Mouse (Mus musculus) CH12.LX (cell line): Measurements from ENCODE around the gene Wasf3. TPM values are rescaled to one million over a fixed set of nuclear protein-coding genes. Genes with fewer than 3 reads are reported as not detected.

Source experiments
- DNase-seq: peaks from one replicate; pipeline ENCODE4 v3.0.0-alpha.2; 2013; ENCODE audit errors: extremely low read depth
- H3K27ac ChIP-seq: 2 replicates; pipeline ENCODE4 v1.5.1; 2012; ENCODE audit warnings: low read depth, mild to moderate bottlenecking, control low read depth, moderate library complexity; ENCODE audit not compliant: insufficient read depth
- H3K27me3 ChIP-seq: replicated peaks from 2 replicates; pipeline ENCODE3; 2012; ENCODE audit warnings: inconsistent platforms
- H3K36me3 ChIP-seq, 2 experiments: replicated peaks in 1 of 2; 2 replicates each; pipeline versions ENCODE3 to v1.6.1; 2012; ENCODE audit warnings: inconsistent platforms in 1 of 2, low read length in 1 of 2, mild to moderate bottlenecking in 1 of 2, mixed read lengths in 1 of 2, moderate library complexity in 1 of 2; ENCODE audit not compliant: control insufficient read depth in 1 of 2, insufficient read depth in 1 of 2
- H3K4me1 ChIP-seq, 2 experiments: 2 replicates each; pipeline ENCODE4 v1.6.1; 2012; ENCODE audit warnings: inconsistent platforms in 1 of 2, moderate library complexity in 1 of 2; ENCODE audit not compliant: insufficient read depth in 2 of 2, control insufficient read depth in 1 of 2
- H3K4me2 ChIP-seq: 2 replicates; pipeline ENCODE4 v1.6.1; 2012; ENCODE audit warnings: low read depth, mild to moderate bottlenecking, control low read depth; ENCODE audit not compliant: poor library complexity, insufficient read depth, severe bottlenecking
- H3K4me3 ChIP-seq, 3 experiments: fragments of 150-350 bp in 1 of 3; sonication (generic) in 1 of 3; replicated peaks in 1 of 3; 2 replicates each; pipeline versions ENCODE3 to v1.5.1; 2011 to 2012; ENCODE audit warnings: low read depth in 2 of 3, low read length in 2 of 3, mild to moderate bottlenecking in 2 of 3, moderate library complexity in 2 of 3, control low read depth in 1 of 3, improper control_type of control experiment in 1 of 3, inconsistent platforms in 1 of 3, mixed read lengths in 1 of 3; ENCODE audit not compliant: poor library complexity in 1 of 3
- H3K79me2 ChIP-seq: replicated peaks from 2 replicates; pipeline ENCODE4 v1.6.1; 2012; ENCODE audit warnings: mild to moderate bottlenecking, moderate library complexity; ENCODE audit not compliant: control insufficient read depth, poor library complexity, insufficient read depth, severe bottlenecking; ENCODE audit errors: extremely low read depth
- H3K9ac ChIP-seq: 2 replicates; pipeline ENCODE4 v1.6.1; 2012; ENCODE audit warnings: low read depth, mild to moderate bottlenecking, control low read depth, moderate library complexity; ENCODE audit not compliant: insufficient read depth
- H3K9me3 ChIP-seq: replicated peaks from 2 replicates; pipeline ENCODE3; 2012; ENCODE audit warnings: low read length, inconsistent platforms, mixed read lengths
- CTCF ChIP-seq, 2 experiments: IDR thresholded peaks in 1 of 2; conservative IDR thresholded peaks in 1 of 2; 2 replicates each; pipeline ENCODE4 v1.5.1; 2011 to 2012; ENCODE audit warnings: low read depth in 2 of 2, low read length in 2 of 2, improper control_type of control experiment in 1 of 2, inconsistent platforms in 1 of 2, mild to moderate bottlenecking in 1 of 2, moderate library complexity in 1 of 2
- E2F4 ChIP-seq: IDR thresholded peaks from 2 replicates; pipeline ENCODE4 v1.6.1; 2011; ENCODE audit warnings: low read depth, low read length, improper control_type of control experiment; ENCODE audit not compliant: insufficient replicate concordance
- ELF1 ChIP-seq: IDR thresholded peaks from 2 replicates; pipeline ENCODE4 v1.6.1; 2014; ENCODE audit warnings: low read depth, mild to moderate bottlenecking, inconsistent platforms, low read length, improper control_type of control experiment
- ETS1 ChIP-seq: conservative IDR thresholded peaks from 2 replicates; pipeline ENCODE4 v1.6.1; 2012; ENCODE audit warnings: low read depth, mild to moderate bottlenecking, inconsistent platforms, low read length, improper control_type of control experiment, moderate library complexity
- IRF4 ChIP-seq: IDR thresholded peaks from 2 replicates; pipeline ENCODE4 v1.6.1; 2014; ENCODE audit warnings: low read depth, mild to moderate bottlenecking, inconsistent platforms, low read length, improper control_type of control experiment
- JUN ChIP-seq: IDR thresholded peaks from 2 replicates; pipeline ENCODE4 v1.6.1; 2011; ENCODE audit warnings: low read depth, mild to moderate bottlenecking, low read length, improper control_type of control experiment, moderate library complexity; ENCODE audit not compliant: insufficient read depth
- JUND ChIP-seq: conservative IDR thresholded peaks from 2 replicates; pipeline ENCODE4 v1.6.1; 2011; ENCODE audit warnings: low read depth, low read length, improper control_type of control experiment
- MAZ ChIP-seq: IDR thresholded peaks from 2 replicates; pipeline ENCODE4 v1.6.1; 2012; ENCODE audit warnings: low read depth, mild to moderate bottlenecking, inconsistent platforms, low read length, improper control_type of control experiment, moderate library complexity
- MEF2A ChIP-seq: IDR thresholded peaks from 2 replicates; pipeline ENCODE4 v1.6.1; 2014; ENCODE audit warnings: low read depth, mild to moderate bottlenecking, inconsistent platforms, low read length, improper control_type of control experiment, borderline replicate concordance
- MXI1 ChIP-seq: IDR thresholded peaks from 2 replicates; pipeline ENCODE4 v1.6.1; 2011; ENCODE audit warnings: mild to moderate bottlenecking, low read depth, low read length, improper control_type of control experiment
- NRF1 ChIP-seq: IDR thresholded peaks from 2 replicates; pipeline ENCODE4 v1.6.1; 2014; ENCODE audit warnings: low read depth, mild to moderate bottlenecking, inconsistent platforms, low read length, improper control_type of control experiment, moderate library complexity
- PAX5 ChIP-seq: IDR thresholded peaks from 2 replicates; pipeline ENCODE4 v1.6.1; 2012; ENCODE audit warnings: low read length, inconsistent platforms, mixed read lengths
- RCOR1 ChIP-seq: conservative IDR thresholded peaks from 2 replicates; pipeline ENCODE4 v1.6.1; 2012; ENCODE audit warnings: low read depth, mild to moderate bottlenecking, inconsistent platforms, low read length, improper control_type of control experiment
- SMC3 ChIP-seq: IDR thresholded peaks from 2 replicates; pipeline ENCODE4 v1.6.1; 2011; ENCODE audit warnings: low read depth, low read length, improper control_type of control experiment
- UBTF ChIP-seq: IDR thresholded peaks from 2 replicates; pipeline ENCODE4 v1.6.1; 2012; ENCODE audit warnings: low read depth, mild to moderate bottlenecking, inconsistent platforms, low read length, improper control_type of control experiment, moderate library complexity
- ZC3H11A ChIP-seq: IDR thresholded peaks from 2 replicates; pipeline ENCODE4 v1.6.1; 2012; ENCODE audit warnings: low read depth, mild to moderate bottlenecking, inconsistent platforms, low read length, improper control_type of control experiment
- ZNF384 ChIP-seq: IDR thresholded peaks from 2 replicates; pipeline ENCODE4 v1.6.1; 2012; ENCODE audit warnings: low read depth, low read length, improper control_type of control experiment, inconsistent platforms
- dilution Hi-C: fragments of 300-500 bp; cut with MboI; formaldehyde crosslinking; loops from 2 replicates; pipeline ENCODE4 v1.14.3; 2020; ENCODE audit warnings: low sequenced_read_pairs; ENCODE audit not compliant: extremely low pct_unique_long_range_greater_than_20kb, extremely low pct_ligation_motif_present
- in situ Hi-C: fragments of 300-500 bp; cut with MboI; formaldehyde crosslinking; loops from 3 replicates; pipeline ENCODE4 v1.14.3; 2019; ENCODE audit warnings: low sequenced_read_pairs, low pct_ligation_motif_present, low pct_unique_long_range_greater_than_20kb, mixed read lengths
- polyA plus RNA-seq: library from polyadenylated mRNA; unstranded; fragments of >175 nt; gene quantifications from 2 replicates; pipeline ENCODE4 v1.2.1, GENCODE M21; 2012; ENCODE audit warnings: low read depth; ENCODE audit not compliant: insufficient read length
- total RNA-seq, 2 experiments: library from RNA; depleted of rRNA; stranded (reverse); fragments of 300-350 nt in 1 of 2; fragments of >200 nt in 1 of 2; gene quantifications; 2 replicates each; pipeline ENCODE4 v1.2.3; 2012 to 2014

Gene Wasf3
- total and polyA plus RNA-seq, 3 experiments = not detected

GRCm38 (mm10) chr5:146440273-146440672 lies 55.5 kb downstream of the Wasf3 start:
- dilution Hi-C loops = no loop called here
- in situ Hi-C loops = no loop called here
- DNase-seq = no peak

DNA sequence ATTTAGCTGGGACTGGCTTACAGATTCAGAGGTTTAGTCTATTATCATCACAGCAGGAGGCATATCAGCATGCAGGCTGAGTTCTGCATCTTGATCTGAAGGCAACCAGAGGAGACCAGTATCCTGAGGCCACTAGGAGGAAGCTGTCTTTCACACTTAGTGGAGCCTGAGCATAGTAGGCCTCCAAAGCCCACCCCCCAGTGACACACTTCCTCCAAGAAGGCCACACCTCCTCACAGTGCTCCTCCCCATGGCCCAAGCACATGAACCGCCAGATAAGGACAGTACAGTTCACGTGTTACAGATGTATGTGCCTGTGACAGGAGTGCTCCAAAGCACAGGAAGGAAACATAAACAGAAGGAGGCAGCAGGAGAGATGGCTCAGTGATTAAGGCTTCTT lies 58.0 kb downstream of the Wasf3 start:
- no peak for DNase-seq
- no peaks in the 10 kb centered on the region for H3K4me1 ChIP-seq
- no peak for TF ChIP-seq SMC3
- no peak for TF ChIP-seq ETS1
- no peak for TF ChIP-seq RCOR1
- TF ChIP-seq JUN = no peak
- no peak for TF ChIP-seq MEF2A
- no peak for TF ChIP-seq UBTF
- TF ChIP-seq, all 38 proteins: peak for 0
- H3K79me2 ChIP-seq = no peaks in the 10 kb centered on the region
- H3K9ac ChIP-seq = no peak overlapping the region
- H3K9me3 ChIP-seq = peaks cover 9% of the 10 kb centered on the region
- peaks cover 32% of the 10 kb centered on the region for H3K27me3 ChIP-seq
- no peaks in the 10 kb centered on the region for H3K36me3 ChIP-seq
- dilution Hi-C loops (no loop called here), in situ Hi-C loops (no loop called here)
- no peak overlapping the region for H3K4me2 ChIP-seq
- no peak overlapping the region for H3K27ac ChIP-seq
- H3K4me3 ChIP-seq = no peak overlapping the region

More at GRCm38 (mm10) chr5:146440273-146440672, 55.5 kb downstream of the Wasf3 start:
- Histone ChIP-seq H3K4me3 (no peak overlapping the region), H3K27ac (no peak overlapping the region), H3K27me3 (peaks cover 14% of the 10 kb centered on the region), H3K4me1 (no peaks in the 10 kb centered on the region), H3K9ac (no peak overlapping the region), H3K36me3 (no peaks in the 10 kb centered on the region), H3K4me2 (no peak overlapping the region), H3K79me2 (no peaks in the 10 kb centered on the region), H3K9me3 (peaks cover 9% of the 10 kb centered on the region)
- TF ChIP-seq IRF4 (no peak), E2F4 (no peak), NRF1 (no peak), MAZ (no peak), CTCF (conservative IDR thresholded peaks at IDR 0.05 in 1 of 2, IDR thresholded peaks at IDR 0.05 in 1 of 2; ENCODE audit: low read depth in 2 of 2, low read length in 2 of 2) (peak in 1 of 2 experiments; percentile 15; a peak in 2 of 4 replicates)

DNA sequence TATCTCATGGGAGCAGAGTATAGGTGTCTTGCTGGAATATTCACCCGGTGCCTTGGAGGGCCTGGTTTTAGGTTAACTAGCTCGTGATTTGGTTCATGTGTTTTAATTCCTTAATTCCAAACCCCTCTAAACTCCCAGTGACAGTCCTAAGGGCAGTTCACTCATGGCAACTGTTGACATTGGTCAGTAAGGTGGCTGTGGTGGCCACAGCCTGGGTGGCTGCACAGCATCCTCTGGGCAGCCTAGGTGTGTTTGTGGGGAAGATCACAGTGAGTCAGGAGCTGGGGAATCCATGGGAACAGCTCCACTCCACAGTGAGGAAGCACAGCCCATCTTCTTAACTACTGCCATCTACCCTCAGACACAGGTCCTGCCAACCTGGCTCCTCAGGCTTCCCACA lies 61.8 kb downstream of the Wasf3 start:
- no peak for DNase-seq
- H3K4me3 ChIP-seq = no peak overlapping the region
- dilution Hi-C loops (no loop called here), in situ Hi-C loops (no loop called here)
- peaks cover 33% of the 10 kb centered on the region for H3K27me3 ChIP-seq
- no peaks in the 10 kb centered on the region for H3K79me2 ChIP-seq
- H3K9me3 ChIP-seq = no peaks in the 10 kb centered on the region
- TF ChIP-seq ZC3H11A (no peak), MXI1 (no peak), PAX5 (no peak), JUND (no peak), ELF1 (no peak), ZNF384 (no peak)
- no peak overlapping the region for H3K9ac ChIP-seq
- no peak overlapping the region for H3K4me2 ChIP-seq
- no peak overlapping the region for H3K27ac ChIP-seq
- H3K36me3 ChIP-seq = no peaks in the 10 kb centered on the region
- no peaks in the 10 kb centered on the region for H3K4me1 ChIP-seq
